Comparison of ENCODE assay signal across 21 mouse cellular contexts in the genomic region with DNA sequence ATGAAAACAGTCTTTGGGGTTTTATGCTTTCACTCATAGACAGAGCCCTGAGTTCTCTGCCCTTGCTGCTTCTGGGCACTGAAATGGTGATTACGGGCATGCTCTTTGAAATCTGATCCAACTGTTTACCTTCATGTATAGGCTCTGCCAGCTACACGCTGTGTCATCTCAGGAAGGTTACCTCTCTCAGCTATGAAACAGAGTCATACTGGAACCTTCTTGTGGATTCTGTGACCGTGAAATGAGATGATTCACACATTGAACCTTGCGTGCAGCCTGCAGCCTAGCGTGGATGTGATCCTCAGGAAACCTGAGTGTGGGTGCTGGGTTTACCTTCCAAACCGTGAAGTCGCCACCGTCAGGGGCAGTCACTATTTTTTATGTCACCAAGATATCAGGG.
DNase-seq lines count a peak whose midpoint lies in the region; ATAC-seq and TF ChIP-seq lines count a peak whose summit lies in the region.
"Had no signal": no experiment of that assay in that cellular context is flagged by ENCODE, and none has a peak within 500 bp of the region (broad histone marks: within the 10 kb centered on the region; RNA-seq: fewer than 3 reads in every experiment).

No protein-coding gene starts in this region.

- H3K27me3 ChIP-seq in CH12.LX (replicated peaks) = no peaks in the 10 kb centered on the region
- H3K27me3 ChIP-seq: Patski had no signal

- dilution Hi-C loops in CH12.LX (cut with MboI; ENCODE audit: extremely low pct_ligation_motif_present, extremely low pct_unique_long_range_greater_than_20kb, low sequenced_read_pairs) = no loop called here

- H3K27ac ChIP-seq in CH12.LX (ENCODE audit: insufficient read depth, low read depth) = no peak overlapping the region

- no peak for TF ChIP-seq POLR2A in CH12.LX (IDR thresholded peaks at IDR 0.05; ENCODE audit: low read depth, low read length)

- H3K36me3 ChIP-seq in CH12.LX (replicated peaks in 1 of 2; ENCODE audit: control insufficient read depth in 1 of 2, insufficient read depth in 1 of 2, low read length in 1 of 2) = peaks cover 0 to 26% of the 10 kb centered on the region in 2 experiments
- H3K36me3 ChIP-seq: G1E had no signal

- H3K9ac ChIP-seq in CH12.LX (ENCODE audit: insufficient read depth, low read depth) = no peak overlapping the region

- peaks cover 8% of the 10 kb centered on the region for H3K9me3 ChIP-seq in CH12.LX (replicated peaks; ENCODE audit: low read length)
- H3K9me3 ChIP-seq: G1E had no signal

- peak; percentile 41 for DNase-seq in adrenal gland, adult 2 months
- no peak for DNase-seq in adrenal gland, postnatal 10 days
- DNase-seq in CH12.LX (ENCODE audit: extremely low read depth) (no peak), liver (no peak)
- DNase-seq in induced T-regulatory cell, adult 2 months (ENCODE audit: low read depth) = peak; percentile 71
- DNase-seq: adrenal gland, adult 8-10 months; adrenal gland, postnatal 14 days; adrenal gland, postnatal 25 days; adrenal gland, postnatal 36 days; B cell, adult 2 months; cerebellum, adult 11 months; cerebellum, adult 11-12 months; cerebellum, adult 18-20 months; cerebellum, adult 2 months; cerebellum, adult 8-10 months; cerebellum, adult 9-10 months had no signal

- no peak for TF ChIP-seq CTCF in CH12.LX (conservative IDR thresholded peaks at IDR 0.05 in 1 of 2, IDR thresholded peaks at IDR 0.05 in 1 of 2; ENCODE audit: low read depth in 2 of 2, low read length in 2 of 2)

- TF ChIP-seq RAD21 in CH12.LX (IDR thresholded peaks at IDR 0.05; ENCODE audit: low read depth, low read length) = no peak

- H3K4me2 ChIP-seq in CH12.LX (ENCODE audit: insufficient read depth, low read depth, poor library complexity, severe bottlenecking) = no peak overlapping the region

- in situ Hi-C loops in CH12.LX (cut with MboI; ENCODE audit: low pct_ligation_motif_present, low pct_unique_long_range_greater_than_20kb, low sequenced_read_pairs) = loop anchor here (5.0 to 10.0 kb wide), 3 partner anchors 143 to 509 kb away; no protein-coding TSS in a partner anchor

- ATAC-seq in megakaryocyte, adult 5-6 weeks (ENCODE audit: poor library complexity, severe bottlenecking) = no peak
- ATAC-seq: activated CD4-positive, CD25-positive, alpha-beta regulatory T cell, adult 4 months; CD4-positive, CD25-positive, alpha-beta regulatory T cell, adult 4 months; Patski had no signal

- no peak overlapping the region for H3K4me3 ChIP-seq in CH12.LX (replicated peaks in 1 of 3; ENCODE audit: low read depth in 2 of 3, low read length in 2 of 3, poor library complexity in 1 of 3)

- TF ChIP-seq EP300 in CH12.LX (IDR thresholded peaks at IDR 0.05; ENCODE audit: low read length) = peak; percentile 67

- H3K4me1 ChIP-seq in CH12.LX (ENCODE audit: control insufficient read depth in 1 of 2, insufficient read depth in 2 of 2) = peaks cover 24 to 68% of the 10 kb centered on the region in 2 experiments

- no peaks in the 10 kb centered on the region for H3K79me2 ChIP-seq in CH12.LX (replicated peaks; ENCODE audit: control insufficient read depth, extremely low read depth, insufficient read depth, poor library complexity, severe bottlenecking)

TF ChIP-seq in CH12.LX, 34 proteins besides CTCF, POLR2A, EP300 and RAD21:
- 0 out of 2 replicates have a peak, but pooled peaks have one; percentile 30 for TF ChIP-seq JUND (conservative IDR thresholded peaks at IDR 0.05; ENCODE audit: low read depth, low read length)
- peak; percentile 63 for TF ChIP-seq JUN (IDR thresholded peaks at IDR 0.05; ENCODE audit: insufficient read depth, low read depth, low read length)
- no peak for TF ChIP-seq KAT2A (IDR thresholded peaks at IDR 0.05; ENCODE audit: insufficient replicate concordance, low read length)
- TF ChIP-seq BHLHE40 (IDR thresholded peaks at IDR 0.05; ENCODE audit: low read depth, low read length) = peak; percentile 61
- TF ChIP-seq IRF4 (IDR thresholded peaks at IDR 0.05; ENCODE audit: low read depth, low read length) = peak; percentile 74
- TF ChIP-seq TBP (conservative IDR thresholded peaks at IDR 0.05; ENCODE audit: low read depth, low read length) = no peak
- TF ChIP-seq ETS1 (conservative IDR thresholded peaks at IDR 0.05; ENCODE audit: low read depth, low read length) = peak; percentile 50

Comparison
In these comparisons a context has a peak if more than half of its experiments do, and no peak if none do; other contexts are left out.
1. DNase-seq: peak in adrenal gland, adult 2 months (single experiment) and induced T-regulatory cell, adult 2 months (single experiment); none in adrenal gland, postnatal 10 days (single experiment), CH12.LX (single experiment) and liver (single experiment).